Mouse (Mus musculus) hematopoietic stem cell, adult 5-6 weeks (primary cell): ENCODE data around the gene Myom3. TPM values are rescaled to one million over a fixed set of nuclear protein-coding genes. Genes with fewer than 3 reads are reported as not detected.
A peak's percentile ranks its signal among the peaks of the same experiment; 100 is the strongest.

ENCODE experiments used
- ATAC-seq, 2 experiments: fragments of 125-278 bp in 1 of 2; replicated peaks in 1 of 2; 2 replicates each; pipeline ENCODE4 v1.8.0; 2016 to 2017; ENCODE audit warnings: inconsistent platforms in 2 of 2, mild to moderate bottlenecking in 2 of 2, moderate number of reproducible peaks in 2 of 2, low read depth in 1 of 2, moderate TSS enrichment in 1 of 2; ENCODE audit not compliant: low FRiP score in 2 of 2, poor library complexity in 2 of 2, severe bottlenecking in 2 of 2, insufficient read depth in 1 of 2, low TSS enrichment in 1 of 2
- total RNA-seq: library from RNA; stranded (forward); fragments of 172-1452, 232-1000 nt; gene quantifications from 2 replicates; pipeline ENCODE4 v1.2.3, GENCODE M21; 2017

Myom3 gene
- total RNA-seq, 1 experiment from 2014 or later: not detected

DNA sequence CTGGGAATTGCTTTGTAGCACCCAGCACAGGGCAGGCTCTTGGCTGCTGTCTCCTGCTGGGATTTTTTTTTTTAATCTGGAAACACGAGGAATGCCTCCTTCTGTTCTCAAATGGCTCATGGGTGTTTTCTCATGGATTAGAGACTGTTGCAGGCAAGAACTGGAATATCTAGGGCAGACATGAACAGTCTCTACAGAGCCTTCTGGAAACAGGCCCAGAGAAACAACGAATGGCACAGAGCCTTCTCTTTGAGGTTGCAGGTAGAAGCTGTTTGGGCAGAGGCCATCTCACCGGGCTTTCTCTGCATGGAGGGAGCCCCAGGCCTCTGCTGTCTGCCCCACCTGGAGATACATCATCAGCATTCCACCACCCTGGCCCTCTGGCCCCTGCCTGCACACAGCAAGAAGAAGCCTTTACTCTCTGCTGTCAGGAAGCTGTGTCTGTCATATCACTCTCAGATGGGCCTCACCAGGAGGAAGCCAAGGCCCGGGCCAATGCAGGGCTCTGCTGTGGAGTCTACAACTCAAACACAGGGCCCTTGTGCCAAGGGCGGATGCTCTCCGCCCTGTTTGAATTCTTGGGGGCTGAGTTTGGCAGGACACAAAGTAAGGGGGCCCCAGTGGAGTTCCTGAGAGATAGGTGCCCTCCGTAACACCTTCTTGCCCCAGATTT lies 7.3 kb upstream of the Myom3 start:
- no peak for ATAC-seq

DNA sequence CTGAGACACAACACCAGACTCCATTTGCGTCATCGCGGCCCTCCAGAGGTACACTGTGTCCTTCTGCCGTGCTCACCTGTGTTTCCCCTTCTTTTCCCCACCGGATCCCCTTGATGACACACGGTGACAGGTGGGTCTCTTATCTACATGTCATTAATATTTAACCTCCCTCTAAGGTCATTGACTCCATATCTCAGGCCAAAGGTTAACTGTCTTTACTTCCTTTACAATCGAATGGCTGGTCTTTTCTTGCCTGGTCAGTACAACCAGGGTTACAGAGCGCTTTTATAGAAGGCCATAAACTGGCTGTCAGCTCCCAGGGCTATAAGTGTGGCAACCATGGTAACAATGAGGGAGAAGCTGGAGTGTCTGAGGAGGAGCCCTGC lies 6.7 kb upstream of the Myom3 start:
- no peak for ATAC-seq

DNA sequence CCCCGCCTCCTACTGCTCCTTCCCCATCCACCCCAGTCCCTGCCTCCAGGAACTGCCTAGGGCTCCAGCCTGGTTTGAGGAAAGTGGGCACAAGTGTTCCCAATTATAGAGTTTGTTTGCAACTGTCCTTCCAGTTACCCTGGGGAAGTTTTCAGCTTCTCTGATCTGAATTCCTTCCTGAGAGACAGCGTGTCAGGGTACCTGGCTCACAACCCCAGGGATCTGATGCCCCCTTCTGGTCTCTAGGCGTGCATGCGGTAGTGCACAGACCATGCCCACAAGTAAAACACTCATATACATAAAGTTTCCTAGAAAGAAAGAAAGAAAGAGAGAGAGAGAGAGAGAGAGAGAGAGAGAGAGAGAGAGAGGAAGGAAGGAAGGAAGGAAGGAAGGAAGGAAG lies 1.2 kb upstream of the Myom3 start:
- ATAC-seq: no peak

DNA sequence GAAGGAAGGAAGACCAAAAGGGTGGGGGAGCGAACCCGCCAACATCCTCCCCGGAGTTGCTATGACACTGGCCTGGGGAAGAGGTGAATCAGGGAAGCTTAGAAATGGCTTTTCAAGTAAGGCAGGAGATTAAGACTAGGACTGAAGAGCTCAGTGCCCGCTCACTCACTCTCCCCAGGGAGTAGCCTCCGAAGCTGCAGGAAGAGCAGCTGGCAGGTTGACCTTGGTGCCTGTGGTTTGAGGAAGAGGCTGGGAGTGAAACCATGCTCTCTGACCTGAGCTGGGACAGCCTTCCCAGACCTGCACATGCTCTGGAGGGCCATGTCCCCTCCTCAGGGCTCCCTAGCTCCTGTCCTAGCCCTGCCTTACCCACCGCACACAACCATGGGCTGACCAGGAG lies 690 bp upstream of the Myom3 start:
- ATAC-seq: no peak

DNA sequence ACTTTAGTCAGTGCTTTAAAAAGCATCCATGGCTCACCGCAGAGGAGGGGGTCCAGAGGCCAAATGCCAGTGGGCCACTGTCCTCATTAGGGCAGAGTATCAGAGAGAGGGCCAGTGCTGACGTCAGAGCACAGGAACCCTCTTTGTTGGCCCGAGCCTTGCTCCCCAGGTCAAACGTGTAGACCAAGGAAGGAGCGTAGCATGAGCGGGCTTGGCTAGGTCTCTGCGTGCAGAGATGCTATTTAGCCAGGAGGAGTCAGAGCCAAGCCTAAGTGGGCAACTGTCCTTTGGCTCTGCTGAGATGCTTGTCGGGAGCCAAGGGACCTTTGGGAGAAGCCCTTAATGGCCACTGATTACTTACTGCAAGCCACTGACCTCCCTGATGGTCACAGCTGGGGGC lies 1.5 kb downstream of the Myom3 start:
- ATAC-seq: no peak

DNA sequence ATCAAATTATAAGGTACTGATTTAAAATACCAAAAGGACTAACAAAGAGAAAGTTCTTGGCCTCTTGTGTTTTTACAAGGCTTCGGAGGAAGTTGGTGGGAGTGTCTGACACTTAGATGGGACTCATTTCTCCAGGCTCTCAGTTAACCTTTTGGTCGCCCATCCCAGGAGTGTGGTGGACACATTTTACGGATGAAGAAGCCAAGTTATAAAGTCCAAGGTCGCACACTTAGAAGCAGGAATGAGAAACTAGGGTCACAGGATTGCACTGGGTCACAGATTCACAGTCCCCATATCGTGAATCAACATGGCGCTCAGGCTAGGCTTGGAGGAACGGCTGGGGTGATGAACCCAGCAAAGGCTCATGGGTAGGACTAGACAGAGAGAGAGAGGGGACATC lies 2.1 kb downstream of the Myom3 start:
- ATAC-seq: no peak

DNA sequence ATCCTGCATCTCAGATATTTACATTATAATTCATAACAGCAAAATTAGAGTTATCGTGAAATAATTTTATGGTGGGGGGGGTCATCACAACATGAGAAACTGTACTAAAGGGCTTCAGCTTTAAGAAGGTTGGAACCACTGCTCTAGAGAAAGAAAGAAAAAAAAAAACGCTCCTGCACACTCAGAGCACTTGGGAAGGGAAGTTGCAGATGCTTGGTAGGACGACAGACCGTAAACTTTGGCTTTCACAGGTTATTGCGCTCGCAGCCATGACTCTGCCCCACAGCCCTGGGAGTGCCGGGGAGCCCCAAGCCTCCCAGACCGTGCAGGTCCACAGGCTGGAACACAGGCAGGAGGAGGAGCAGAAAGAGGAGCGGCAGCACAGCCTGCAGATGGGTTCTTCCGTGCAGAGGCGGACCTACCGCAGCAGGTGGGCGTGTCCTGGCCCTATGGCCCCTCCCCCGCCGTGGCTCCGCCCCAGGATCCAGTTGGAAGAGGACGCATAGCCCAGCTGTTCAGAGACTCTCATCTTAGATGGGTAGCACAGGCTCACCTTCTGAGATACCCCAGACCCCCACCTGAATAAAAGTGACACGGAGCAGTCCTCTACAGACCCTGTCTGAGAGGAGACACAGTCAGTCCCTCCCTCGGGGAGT lies 2.9 kb downstream of the Myom3 start:
- ATAC-seq: peak; percentile 73 to 75

DNA sequence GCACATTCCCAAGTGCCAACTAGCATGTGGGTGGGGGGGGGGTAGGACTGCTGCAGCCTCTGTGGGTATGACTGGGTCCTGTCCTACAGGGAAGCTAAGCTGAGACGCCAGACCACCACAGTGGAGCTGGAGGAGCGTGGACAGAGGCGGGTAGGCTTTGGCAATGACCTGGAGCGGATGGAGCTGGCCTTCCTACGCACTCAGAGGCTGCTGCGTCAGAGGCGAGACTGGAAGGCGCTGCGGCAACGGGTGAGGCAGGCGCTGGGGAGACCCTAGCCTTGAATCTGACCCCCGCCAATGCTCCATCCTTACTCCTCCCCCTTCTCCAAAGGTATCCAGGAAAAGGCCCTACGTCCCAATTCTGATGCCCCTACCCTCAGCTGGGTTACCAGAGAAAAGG lies 5.2 kb downstream of the Myom3 start:
- ATAC-seq: no peak

DNA sequence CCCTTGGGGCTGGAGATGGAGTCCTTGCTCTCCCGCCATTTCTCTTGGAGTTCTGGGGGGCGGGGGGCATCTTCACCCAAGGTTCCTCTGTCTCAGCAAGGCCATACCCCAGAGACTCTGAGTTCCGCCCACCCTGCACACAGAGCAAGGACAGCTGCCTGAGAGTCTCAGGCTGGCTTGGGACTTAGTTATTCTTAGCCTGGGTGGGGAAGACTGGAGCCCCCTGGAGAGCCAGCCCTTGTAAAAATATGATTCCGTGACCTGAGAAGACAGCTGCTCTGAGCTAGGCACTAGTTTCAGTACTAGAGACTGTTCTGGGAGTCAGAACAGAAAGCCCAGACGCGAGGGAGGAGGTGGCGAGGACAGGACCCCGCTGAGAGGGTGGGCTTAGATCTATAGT lies 6.2 kb downstream of the Myom3 start:
- ATAC-seq: no peak

DNA sequence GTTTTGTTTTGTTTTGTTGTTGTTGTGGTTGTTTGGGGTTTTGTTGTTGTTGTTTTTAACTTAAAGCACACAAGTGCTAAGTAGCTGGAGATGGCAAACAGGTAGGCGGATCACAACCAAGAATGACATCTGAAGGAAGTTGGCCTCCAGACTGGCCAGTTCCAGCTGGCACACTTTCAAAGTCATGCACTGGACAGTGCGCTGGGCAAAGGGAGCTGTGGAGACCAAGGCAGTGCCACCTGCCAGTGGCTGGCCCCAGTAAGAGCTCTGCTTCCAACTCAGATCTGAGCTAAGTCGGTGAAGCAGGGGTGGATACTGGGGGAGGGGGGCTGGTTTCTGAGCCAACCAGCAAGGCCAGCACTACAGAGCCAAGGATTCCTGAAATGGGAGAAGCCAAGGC lies 7.5 kb downstream of the Myom3 start:
- ATAC-seq: no peak

DNA sequence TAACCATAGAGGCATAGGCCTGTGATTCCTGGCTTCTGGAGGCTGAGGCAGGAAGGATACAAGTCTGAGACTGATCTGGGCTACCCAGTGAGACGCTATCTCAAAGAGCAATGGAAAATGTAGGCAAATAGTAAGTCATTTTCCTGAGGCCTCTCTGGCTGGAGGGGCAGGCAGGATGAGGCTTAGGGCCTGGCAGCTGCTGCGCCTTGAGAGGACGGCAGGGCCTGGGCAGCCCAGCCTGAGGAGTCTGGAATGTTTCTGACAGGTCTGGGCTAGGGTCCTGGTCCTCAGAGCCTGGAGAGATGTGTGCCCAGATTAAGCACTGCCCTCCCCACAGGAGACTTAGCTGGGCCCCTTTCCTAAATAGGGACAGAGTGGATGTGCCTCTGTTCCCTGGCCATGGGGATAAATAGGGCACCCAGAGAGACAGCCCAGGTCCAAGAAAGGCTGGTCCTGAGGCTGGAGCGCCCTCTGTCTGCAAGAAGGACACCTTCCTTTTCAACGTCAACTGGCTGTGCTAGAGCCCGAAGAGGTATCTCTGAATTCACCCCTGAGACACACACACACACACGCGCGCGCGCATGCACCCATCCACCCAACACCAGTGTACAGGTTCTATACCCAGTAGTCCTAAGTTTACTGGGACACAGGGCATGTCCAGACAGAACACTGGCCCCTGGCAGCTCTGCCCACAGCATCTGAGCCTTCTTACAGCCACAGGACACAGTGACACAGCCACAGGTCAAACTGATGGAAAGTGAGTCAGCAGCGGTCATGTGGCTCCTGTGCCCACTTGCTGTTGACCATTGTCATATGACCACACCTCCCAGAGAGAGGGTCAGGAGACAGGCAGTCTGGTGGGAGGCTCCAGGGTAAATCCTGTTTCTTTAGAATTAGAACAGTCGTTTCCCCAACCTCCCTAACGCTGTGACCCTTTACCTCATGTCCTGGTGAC lies 9.3 kb downstream of the Myom3 start:
- ATAC-seq: peak; percentile 33 to 48; a peak in 2 of 4 replicates

DNA sequence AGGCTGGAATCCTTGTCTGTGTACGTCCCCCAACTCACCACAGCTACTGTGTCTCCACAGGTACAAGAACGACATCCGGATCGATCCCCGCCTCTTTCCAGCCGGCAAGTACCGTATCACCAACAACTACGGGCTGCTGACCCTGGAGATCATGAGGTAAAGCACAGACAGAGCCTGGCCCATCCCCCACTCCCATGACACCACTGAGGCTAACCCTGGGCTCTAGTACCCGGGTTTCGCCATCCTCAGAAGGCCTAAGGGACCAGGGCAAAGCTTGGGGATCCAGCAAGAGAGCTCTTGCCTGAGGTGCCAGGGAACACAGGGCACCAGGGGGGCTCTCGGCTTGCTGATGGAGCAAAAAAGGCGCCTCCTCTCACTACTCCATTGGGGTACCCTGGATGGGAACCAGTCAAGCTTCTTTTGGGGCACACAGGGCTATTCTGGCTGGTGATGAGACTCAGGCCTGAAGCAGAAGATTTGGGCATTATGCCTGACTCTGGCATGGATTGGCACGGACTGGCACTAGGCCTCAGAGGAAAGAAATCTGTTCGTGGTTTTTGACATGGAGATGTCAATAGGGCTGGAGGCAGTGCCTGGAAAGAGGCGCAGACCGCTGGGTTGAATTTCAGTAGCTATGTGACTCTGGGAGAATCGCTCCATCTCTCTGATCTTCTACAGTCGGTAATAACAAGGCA lies 11.2 kb downstream of the Myom3 start:
- no peak for ATAC-seq

DNA sequence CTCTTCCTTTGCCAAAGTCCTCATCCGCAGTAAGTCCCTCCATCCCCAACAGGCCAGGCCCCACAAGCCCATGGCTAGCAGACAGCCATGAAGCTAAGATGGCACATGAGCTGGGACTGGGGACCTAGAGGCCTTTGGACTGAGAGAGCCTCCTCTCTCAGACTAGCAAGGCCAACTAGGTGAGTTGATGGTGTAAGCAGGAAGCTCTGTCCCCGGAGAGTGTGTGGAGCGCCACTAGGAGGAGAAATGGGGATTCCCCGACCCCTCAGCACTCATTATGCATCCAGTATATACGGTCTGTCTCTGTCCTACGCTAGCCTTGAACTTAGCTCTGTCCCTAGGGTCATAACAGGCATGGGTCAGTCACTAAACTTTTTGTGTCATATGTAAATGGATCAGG lies 12.1 kb downstream of the Myom3 start:
- no peak for ATAC-seq

DNA sequence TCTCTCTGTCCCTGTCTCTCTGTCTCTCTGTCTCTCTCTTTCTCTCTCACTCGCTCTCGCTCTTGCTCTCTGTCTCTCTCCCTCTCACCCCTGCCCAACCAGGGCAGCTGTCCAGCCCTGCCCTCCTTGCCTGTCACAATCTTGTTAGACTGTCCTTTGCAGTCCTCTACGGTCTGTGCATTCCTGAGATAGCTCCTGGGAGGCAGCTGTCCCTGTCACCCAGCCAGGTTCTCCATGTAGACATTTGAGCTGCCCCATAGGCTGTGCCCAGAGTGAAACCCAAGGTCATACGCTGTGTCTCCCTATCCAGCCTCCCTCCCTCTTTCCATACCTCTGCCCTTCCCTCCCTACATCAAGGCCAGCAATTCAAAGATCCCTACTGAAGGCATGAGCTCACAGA lies 13.2 kb downstream of the Myom3 start:
- ATAC-seq: no peak

DNA sequence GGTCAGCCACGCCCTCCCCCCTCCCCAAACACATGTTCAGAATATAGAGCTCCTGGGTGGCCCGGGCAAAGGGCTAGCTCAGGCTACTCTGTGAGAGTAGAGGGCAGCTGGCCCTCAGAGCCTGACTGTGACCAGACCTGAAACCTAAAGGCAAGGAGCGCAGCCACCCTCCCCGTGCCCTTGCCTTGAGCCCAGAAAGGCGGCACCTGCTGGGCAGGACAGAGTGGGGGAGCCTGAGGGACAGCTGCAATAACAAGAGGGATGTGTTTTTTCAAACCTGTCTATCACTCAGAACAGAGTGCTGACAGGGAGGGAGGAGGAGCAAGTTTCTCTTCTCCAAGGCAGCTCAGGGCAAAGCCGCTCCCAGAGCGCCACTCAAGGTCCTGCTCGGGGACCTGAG lies 15.0 kb downstream of the Myom3 start:
- no peak for ATAC-seq

DNA sequence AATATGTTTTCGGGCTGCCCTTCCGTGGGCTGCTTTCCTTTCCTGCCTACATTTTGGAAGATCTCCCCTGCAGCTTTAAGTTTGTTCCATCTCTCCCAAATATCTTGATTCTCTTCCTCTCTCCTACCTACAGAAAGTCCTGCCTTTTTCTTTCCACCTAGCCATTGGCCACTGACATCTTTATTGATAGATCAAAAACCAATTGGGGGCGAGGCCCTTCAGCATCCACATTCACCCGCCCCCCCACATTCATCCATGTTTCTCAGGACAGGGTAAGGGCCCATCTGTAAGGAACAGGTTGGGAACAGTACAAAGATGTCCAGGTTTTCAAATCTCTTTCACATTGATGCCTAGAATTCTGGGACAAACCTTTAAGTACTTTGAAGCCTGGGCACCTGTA lies 17.3 kb downstream of the Myom3 start:
- no peak for ATAC-seq

DNA sequence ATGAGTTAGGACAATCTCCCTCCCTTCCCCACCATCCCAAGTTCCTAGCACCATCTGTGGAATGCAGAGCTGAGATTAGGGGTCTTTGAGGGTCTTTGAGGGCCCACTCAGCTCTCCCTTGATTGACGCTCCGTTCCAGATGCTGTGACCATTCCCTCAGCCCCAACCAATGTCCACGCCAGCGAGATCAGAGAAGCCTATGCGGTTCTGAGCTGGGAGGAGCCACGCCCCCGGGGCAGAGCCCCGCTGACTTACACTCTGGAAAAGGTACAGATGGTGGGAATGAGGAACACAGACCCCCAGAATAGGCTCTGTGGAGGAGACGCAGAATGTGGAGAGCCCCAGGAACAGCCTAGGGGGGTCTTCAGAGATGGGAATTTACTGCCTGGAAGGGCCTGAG lies 20.1 kb downstream of the Myom3 start:
- no peak for ATAC-seq

DNA sequence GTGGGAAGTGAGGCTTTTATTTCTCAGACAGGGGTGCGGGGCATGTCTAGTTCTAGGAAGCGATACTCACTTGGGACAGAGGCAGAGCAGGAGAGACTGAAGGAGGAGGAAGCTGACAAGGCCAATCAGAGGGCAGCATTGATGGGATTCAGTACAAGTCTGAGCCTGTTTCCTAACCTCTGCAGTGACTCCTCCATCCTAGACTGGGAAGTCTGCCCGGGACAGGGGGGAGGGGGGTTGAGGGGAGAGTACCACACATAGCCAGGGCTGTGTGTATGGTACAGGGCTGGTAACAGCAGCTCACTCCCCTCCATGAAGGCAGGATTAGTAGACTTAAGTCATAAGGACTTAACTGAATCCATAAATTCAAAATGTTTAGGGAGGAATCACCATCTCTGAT lies 20.7 kb downstream of the Myom3 start:
- no peak for ATAC-seq
